Mouse (Mus musculus): ENCODE measurements around the gene Nlrp10.

Gene Nlrp10

DNA sequence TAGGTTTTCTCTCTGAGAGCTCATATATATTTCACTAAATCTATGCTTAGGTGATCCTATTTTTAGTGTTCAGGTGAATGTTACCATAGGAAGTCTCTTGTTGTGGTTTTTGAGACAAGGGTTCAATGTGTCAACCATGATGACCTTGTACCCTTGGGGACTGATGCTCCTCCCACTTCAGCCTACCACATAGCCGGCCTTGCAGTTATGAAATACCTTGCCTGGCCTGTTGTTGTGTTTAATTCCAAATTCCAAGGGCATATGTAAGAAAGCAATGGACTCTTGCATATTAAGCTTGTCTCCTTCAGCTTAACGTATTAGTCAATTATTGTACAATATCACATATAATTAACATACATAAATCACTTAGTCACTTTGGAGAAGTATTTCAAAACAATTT lies 26.0 kb downstream of the Nlrp10 start:
- in situ Hi-C loops (cut with MboI; ENCODE audit: low sequenced_read_pairs): no loop called here

- in situ Hi-C loops (cut with MboI; ENCODE audit: low sequenced_read_pairs): no loop called here
Observed at GRCm38 (mm10) chr7:108894320-108894719, 35.7 kb downstream of the Nlrp10 start, which contains the start of gene Olfr519. TSS of gene Olfr519 (minus strand) at chr7:108894420.

DNA sequence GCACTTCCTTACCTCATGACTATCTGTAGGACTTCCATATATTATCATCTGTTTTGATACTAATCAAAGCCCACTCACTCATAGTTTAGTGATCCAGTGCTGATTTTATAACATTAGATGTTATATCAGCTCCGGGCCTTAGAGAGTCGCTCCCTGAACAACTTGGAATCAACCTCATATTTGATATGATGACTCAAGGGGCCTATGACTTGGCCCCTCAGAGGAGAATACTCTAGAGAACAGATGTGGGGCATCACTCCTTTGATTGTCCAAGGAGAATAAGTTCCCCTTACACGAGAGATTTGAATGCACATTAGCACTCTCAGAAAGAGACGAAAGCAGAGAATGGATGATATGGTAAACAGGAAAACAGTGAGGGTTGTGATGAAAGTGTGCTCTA lies 45.1 kb downstream of the Nlrp10 start, which contains the start of gene Olfr518:
Gene Olfr518, minus strand, starts transcription at position 101 of the 400 bp plus-strand sequence.
- in situ Hi-C loops (cut with MboI; ENCODE audit: low sequenced_read_pairs): no loop called here

GRCm38 (mm10) chr7:108872279-108872678 lies 57.7 kb downstream of the Nlrp10 start, which contains the start of gene Olfr517:
TSS of gene Olfr517 (minus strand) at chr7:108872379.
- in situ Hi-C loops (cut with MboI; ENCODE audit: low sequenced_read_pairs): no loop called here

Measured in CH12F3 (cell line).